Mouse (Mus musculus) midbrain, embryonic 16.5 days (tissue): ENCODE measurements around the gene Hpcal4. TPM values are rescaled to one million over a fixed set of nuclear protein-coding genes. Genes with fewer than 3 reads are reported as not detected.
"Not testable (repeated sequence)": the region's sequence is repeated elsewhere in the genome, so short reads cannot be mapped to it uniquely, and the experiment has no call there.

Experiments
- ATAC-seq: fragments of 200-750 bp; cut with Nextera tagmentation; 2 replicates; pipeline ENCODE4 v1.8.0; 2017; ENCODE audit warnings: moderate TSS enrichment
- H3K27ac ChIP-seq: fragments of 300-500 bp; sonication (generic); 2 replicates; pipeline ENCODE4 v1.5.1; 2014; ENCODE audit warnings: mild to moderate bottlenecking, low read length, mixed read lengths
- H3K27me3 ChIP-seq: fragments of 300-500 bp; sonication (generic); 2 replicates; pipeline ENCODE4 v1.6.1; 2014; ENCODE audit warnings: low read depth, low read length, mixed read lengths; ENCODE audit not compliant: control insufficient read depth, insufficient read depth
- H3K36me3 ChIP-seq: fragments of 300-500 bp; sonication (generic); 2 replicates; pipeline ENCODE4 v1.6.1; 2014; ENCODE audit warnings: mild to moderate bottlenecking, low read length, moderate library complexity, mixed read lengths; ENCODE audit not compliant: control insufficient read depth, insufficient read depth
- H3K4me1 ChIP-seq: fragments of 300-500 bp; sonication (generic); 2 replicates; pipeline ENCODE4 v1.6.1; 2014; ENCODE audit warnings: mild to moderate bottlenecking, low read length, mixed read lengths; ENCODE audit not compliant: control insufficient read depth, insufficient read depth
- H3K4me2 ChIP-seq: fragments of 300-500 bp; sonication (generic); 2 replicates; pipeline ENCODE4 v1.6.1; 2014; ENCODE audit warnings: mild to moderate bottlenecking, low read length, mixed read lengths
- H3K4me3 ChIP-seq: fragments of 300-500 bp; sonication (generic); 2 replicates; pipeline ENCODE4 v1.5.1; 2014; ENCODE audit warnings: low read depth, mild to moderate bottlenecking, low read length, moderate library complexity, mixed read lengths
- H3K9ac ChIP-seq: fragments of 300-500 bp; sonication (generic); 2 replicates; pipeline ENCODE4 v1.6.1; 2014; ENCODE audit warnings: low read depth, low read length, mixed read lengths
- H3K9me3 ChIP-seq: fragments of 300-500 bp; sonication (generic); replicated peaks from 2 replicates; pipeline ENCODE4 v1.6.1; 2014; ENCODE audit warnings: mild to moderate bottlenecking, low read length, mixed read lengths; ENCODE audit not compliant: control insufficient read depth, poor library complexity, severe bottlenecking
- WGBS: fragments of 180-500 bp; shearing (Covaris S2); extraction: QIAGEN DNeasy Blood & Tissue Kit; methylation state at CpG from one replicate; pipeline ENCODE4 v1.1.7; 2014; 5-methylcytosine and 5-hydroxymethylcytosine counted together
- polyA plus RNA-seq: library from polyadenylated mRNA; unstranded; fragments of >200 nt; fragmentation: Nextera tagmentation; extraction: Ambion mirVana; gene quantifications from 2 replicates; pipeline ENCODE4 v1.2.1, GENCODE M21; 2015

Gene Hpcal4
- polyA plus RNA-seq, 1 experiment from 2014 or later, result 76.5 TPM

DNA sequence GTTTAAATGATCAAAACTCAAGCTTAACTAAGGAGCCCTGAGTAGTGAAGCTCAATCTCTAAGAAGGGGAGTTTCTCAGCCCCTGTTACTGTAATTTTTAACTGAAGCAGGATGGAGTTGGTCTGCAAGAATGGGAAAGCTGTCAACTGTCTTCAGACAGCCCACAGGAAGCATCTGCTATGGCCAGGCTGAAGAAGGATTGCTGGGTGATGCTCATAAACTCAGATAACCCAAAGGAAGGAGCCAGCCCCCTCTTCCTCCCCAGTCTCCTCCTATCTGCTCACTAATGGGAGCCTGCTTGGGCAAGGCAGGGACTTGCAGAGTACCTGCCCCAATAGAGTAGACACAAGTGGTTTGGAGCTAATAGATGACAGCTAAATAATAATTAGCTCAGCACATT lies 27.2 kb upstream of the Hpcal4 start:
- ATAC-seq, result no peak
- Histone ChIP-seq H3K4me1 (no peaks in the 10 kb centered on the region), H3K4me2 (no peak overlapping the region), H3K27me3 (no peaks in the 10 kb centered on the region), H3K9ac (no peak overlapping the region), H3K27ac (no peak overlapping the region), H3K4me3 (no peak overlapping the region), H3K36me3 (no peaks in the 10 kb centered on the region), H3K9me3 (no peaks in the 10 kb centered on the region)

DNA sequence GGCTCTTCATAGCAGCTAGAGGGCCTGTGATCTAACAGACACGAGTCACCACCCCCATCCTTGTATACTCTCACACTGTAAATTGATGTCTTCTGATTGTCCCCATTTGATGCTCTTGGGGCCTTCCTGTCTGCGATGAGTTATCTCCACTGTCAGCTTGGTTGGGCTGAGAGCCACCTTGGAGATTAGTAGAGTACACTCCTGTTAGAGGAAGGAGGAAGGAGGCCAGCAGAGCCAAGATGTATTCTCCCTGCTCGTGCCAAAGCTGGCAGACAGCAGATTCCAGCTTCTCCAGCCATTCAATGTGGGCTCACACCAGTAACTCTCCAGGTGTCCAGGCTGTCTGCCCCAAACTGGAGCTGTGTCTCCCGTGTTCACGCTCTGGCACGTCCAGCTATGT lies 22.5 kb upstream of the Hpcal4 start:
- Histone ChIP-seq H3K4me1 (peaks cover 7% of the 10 kb centered on the region), H3K9me3 (no peaks in the 10 kb centered on the region), H3K4me2 (no peak overlapping the region), H3K4me3 (no peak overlapping the region), H3K27ac (no peak overlapping the region), H3K27me3 (no peaks in the 10 kb centered on the region), H3K36me3 (no peaks in the 10 kb centered on the region), H3K9ac (no peak overlapping the region)
- WGBS, result 83% methylated on average over 6 of the region's 6 CpGs
- ATAC-seq, result no peak

DNA sequence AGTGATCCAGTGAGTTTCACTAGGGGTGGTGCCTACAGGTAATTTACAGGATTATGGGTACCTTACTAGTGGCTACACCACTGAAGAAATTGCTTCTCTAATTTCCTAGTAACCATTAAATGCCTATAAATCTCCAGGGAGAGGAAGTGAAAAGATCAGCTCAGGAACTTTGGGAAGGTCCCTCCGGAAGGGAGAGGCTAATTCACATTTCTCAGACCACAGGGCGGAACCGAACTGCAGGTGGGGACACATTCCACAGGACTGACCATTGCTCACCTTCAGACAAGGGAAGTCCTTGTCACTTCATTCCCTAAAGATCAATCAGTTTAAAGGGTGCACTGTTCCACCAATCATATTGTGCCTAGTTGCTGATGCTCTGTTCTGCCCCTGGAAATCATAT lies 21.8 kb upstream of the Hpcal4 start:
- ATAC-seq, H3K9me3 ChIP-seq, H3K27me3 ChIP-seq, H3K36me3 ChIP-seq, H3K9ac ChIP-seq, H3K27ac ChIP-seq, H3K4me2 ChIP-seq, H3K4me3 ChIP-seq, H3K4me1 ChIP-seq: not testable (repeated sequence)
- 83% methylated on average over 3 of the region's 3 CpGs for WGBS

DNA sequence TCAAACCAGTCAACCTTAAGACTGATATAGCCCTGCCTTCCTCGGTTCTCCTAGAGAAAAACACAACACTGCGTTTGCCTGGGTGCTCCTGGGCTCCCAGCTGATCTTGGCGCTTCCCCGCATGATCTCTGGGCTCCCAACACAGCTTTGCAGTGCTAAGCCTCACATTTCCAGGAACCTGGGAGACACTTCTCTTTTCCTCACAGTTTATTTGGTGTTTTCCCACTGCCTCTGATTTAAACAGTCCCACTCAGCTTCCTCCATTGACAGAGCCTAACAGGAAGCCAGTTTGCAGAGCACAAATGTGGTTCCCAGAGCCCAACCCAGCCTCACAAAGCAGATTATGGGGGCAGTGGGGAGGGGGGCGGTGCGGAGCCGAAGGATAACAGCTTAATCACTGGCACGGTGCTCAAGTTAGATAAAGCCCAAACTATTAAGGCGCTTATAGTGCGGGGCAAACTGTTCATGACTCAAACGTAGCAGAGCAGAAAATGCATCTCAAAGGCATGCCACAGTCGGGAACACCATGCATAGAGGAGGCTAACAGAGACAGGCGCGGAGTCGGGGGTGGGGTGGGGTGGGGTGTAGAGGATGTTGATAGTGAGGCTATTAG lies 20.6 kb upstream of the Hpcal4 start:
- H3K27ac ChIP-seq, result no peak overlapping the region
- no peaks in the 10 kb centered on the region for H3K36me3 ChIP-seq
- H3K9me3 ChIP-seq, result no peaks in the 10 kb centered on the region
- H3K4me2 ChIP-seq, result peak overlapping the region; percentile 44
- H3K9ac ChIP-seq, result no peak overlapping the region
- peaks cover 7% of the 10 kb centered on the region for H3K4me1 ChIP-seq
- no peaks in the 10 kb centered on the region for H3K27me3 ChIP-seq
- ATAC-seq, result peak; percentile 48; the same call in 1 of the 2 replicates
- no peak overlapping the region; the same call in 1 of the 2 replicates for H3K4me3 ChIP-seq
- WGBS, result 2% methylated on average over 15 of the region's 15 CpGs

DNA sequence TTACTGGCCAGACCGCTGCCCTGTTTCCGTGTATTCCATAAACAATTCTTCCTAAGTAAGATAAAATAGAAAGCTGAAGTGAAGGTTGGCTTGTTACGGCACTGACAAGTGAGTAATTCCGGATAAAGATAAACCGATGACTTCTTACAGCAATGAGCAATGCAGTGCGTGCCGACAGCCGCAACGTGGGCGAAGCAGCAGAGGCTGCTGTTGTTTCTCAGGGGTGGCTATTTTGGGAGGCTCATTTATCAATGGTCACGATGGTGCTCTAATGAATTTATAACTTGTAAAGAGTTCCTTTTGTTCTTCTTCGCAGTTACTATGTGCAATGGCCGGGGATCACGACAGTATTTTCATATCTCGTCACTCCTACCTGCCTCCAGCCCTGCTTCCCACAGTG lies 18.9 kb upstream of the Hpcal4 start:
- Histone ChIP-seq H3K4me1 (peaks cover 7% of the 10 kb centered on the region), H3K4me3 (no peak overlapping the region), H3K4me2 (no peak overlapping the region), H3K9ac (no peak overlapping the region), H3K27ac (no peak overlapping the region), H3K36me3 (no peaks in the 10 kb centered on the region), H3K9me3 (peaks cover 2% of the 10 kb centered on the region; the same call in 1 of the 2 replicates), H3K27me3 (no peaks in the 10 kb centered on the region)
- WGBS, result 92% methylated on average over 15 of the region's 15 CpGs
- ATAC-seq, result no peak

DNA sequence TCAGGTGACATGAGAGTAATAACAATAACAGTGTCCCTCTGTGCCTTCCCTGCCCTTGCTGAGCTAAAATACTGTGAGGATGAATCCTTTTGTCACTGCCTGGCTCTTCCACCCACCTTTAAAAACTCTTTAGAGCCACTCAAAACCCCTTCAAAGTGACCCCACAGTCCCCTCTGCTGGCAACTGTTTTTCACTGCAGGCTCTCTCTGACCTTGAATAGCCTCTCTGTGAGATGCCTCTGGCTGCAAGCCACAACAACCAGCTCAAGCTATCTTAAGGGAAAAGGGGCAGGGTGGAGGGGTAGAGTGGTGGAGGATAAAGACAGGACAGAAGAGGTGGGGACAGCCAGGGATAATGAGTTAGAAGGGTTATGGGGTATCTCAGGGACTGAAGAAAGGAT lies 11.2 kb upstream of the Hpcal4 start:
- ATAC-seq, result no peak
- H3K27ac ChIP-seq, result no peak overlapping the region
- H3K36me3 ChIP-seq, result no peaks in the 10 kb centered on the region
- H3K27me3 ChIP-seq, result no peaks in the 10 kb centered on the region; the same call in 1 of the 2 replicates
- H3K4me1 ChIP-seq, result no peaks in the 10 kb centered on the region
- H3K4me2 ChIP-seq, result no peak overlapping the region
- H3K9me3 ChIP-seq, result peaks cover 3% of the 10 kb centered on the region; the same call in 1 of the 2 replicates
- H3K9ac ChIP-seq, result no peak overlapping the region
- no peak overlapping the region for H3K4me3 ChIP-seq

DNA sequence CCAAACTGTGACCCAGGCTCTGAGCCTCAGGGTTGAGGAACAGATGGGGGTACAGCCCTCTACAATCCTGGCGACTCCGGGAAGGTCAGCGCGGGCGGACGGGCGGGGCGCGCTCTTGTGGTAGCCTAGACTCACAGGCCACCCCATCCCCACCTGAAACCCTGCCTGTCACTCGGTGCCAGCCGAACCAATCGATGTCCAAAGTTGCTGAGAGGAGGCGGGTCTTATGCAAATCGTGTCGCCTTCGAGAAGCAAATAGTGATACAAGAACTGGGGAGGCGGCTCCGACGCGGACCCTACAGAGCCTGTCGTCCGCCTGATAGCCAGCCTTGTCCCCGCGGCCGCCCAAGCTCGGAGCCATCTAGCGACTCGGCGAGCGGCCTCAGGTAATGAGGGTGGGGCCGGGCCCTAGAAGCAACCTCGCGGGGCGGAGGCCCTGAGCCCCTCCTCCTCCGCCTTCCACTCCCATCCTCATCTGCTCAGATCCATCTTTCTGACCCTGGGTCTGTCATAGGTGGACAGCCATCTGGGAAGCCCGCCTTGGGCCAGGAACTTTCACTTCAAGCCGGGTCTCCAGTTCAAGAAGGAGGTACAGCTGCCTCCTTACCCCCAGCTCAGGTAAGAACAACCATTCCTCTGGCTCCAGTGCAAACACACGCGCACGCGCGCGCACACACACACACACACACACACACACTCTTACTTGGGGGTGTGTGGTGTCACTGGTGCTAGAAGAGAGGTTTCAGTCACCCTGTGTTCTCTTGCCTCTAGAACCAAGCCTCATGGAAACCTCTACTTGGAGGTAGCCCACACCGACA lies 421 bp downstream of the Hpcal4 start:
- Histone ChIP-seq H3K9me3 (no peaks in the 10 kb centered on the region), H3K27ac (peak overlapping the region; percentile 80)
- 11% methylated on average over 44 of the region's 44 CpGs for WGBS

DNA sequence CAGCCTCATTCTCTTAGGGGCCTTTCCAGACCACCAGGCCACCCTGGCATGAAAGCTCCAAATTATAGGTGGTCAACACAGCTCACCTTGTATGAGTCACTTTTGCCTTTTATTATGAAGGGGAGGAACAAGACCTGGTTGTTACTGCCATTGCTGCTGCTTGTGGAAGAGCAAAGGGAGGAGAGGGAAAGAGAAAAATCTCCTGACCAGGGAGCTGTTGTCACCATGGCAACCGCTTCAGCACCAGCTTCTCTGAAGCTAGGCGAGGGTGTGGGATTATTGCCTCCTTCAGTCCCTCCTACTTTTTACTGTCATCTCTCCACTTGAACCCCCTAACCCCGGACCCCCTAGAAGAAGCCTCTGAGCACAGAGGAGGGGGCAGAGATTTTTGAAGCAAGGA lies 1.8 kb downstream of the Hpcal4 start:
- Histone ChIP-seq H3K4me3 (peak overlapping the region; percentile 44), H3K9me3 (no peaks in the 10 kb centered on the region), H3K36me3 (no peaks in the 10 kb centered on the region; the same call in 1 of the 2 replicates), H3K27ac (peak overlapping the region; percentile 80), H3K9ac (0 out of 2 replicates have a peak overlapping the region, but pooled peaks have one; percentile 12), H3K27me3 (peaks cover 13% of the 10 kb centered on the region), H3K4me1 (peaks cover 28% of the 10 kb centered on the region), H3K4me2 (peak overlapping the region; percentile 74)
- WGBS, result 39% methylated on average over 3 of the region's 3 CpGs
- ATAC-seq, result no peak

More for the DNA sequence above, 421 bp downstream of the Hpcal4 start:
- Histone ChIP-seq H3K4me3 (peak overlapping the region; percentile 44), H3K9ac (peak overlapping the region; percentile 64), H3K27me3 (peaks cover 13% of the 10 kb centered on the region), H3K36me3 (no peaks in the 10 kb centered on the region; the same call in 1 of the 2 replicates), H3K4me1 (peaks cover 28% of the 10 kb centered on the region), H3K4me2 (peak overlapping the region; percentile 74)
- ATAC-seq, result peak; percentile 93

DNA sequence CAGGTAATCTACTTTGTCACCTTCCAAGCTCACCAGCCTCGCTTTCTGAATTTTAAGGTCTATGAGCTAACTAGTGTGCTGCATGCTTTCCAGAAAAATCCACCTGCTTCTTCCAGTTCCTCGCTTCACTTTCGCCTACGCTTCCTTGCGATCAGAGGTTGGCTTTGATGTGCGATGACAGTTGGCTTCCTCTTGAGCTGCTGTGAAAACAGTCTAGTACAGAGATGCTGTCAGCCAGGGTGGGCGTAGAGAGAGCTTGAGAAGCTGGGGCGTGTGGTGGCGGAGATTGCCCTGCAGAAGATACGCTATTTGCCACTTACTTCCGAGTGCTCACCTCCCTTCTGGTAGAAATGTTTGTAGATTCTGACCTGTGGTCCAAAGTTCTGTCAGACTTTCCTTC lies 9.3 kb downstream of the Hpcal4 start:
- H3K4me3 ChIP-seq, result no peak overlapping the region
- H3K9me3 ChIP-seq, result no peaks in the 10 kb centered on the region
- H3K4me2 ChIP-seq, result no peak overlapping the region
- WGBS, result 88% methylated on average over 11 of the region's 11 CpGs
- H3K27ac ChIP-seq, result no peak overlapping the region
- no peak overlapping the region for H3K9ac ChIP-seq
- H3K4me1 ChIP-seq, result no peaks in the 10 kb centered on the region
- no peaks in the 10 kb centered on the region for H3K27me3 ChIP-seq
- peaks cover 6% of the 10 kb centered on the region; the same call in 1 of the 2 replicates for H3K36me3 ChIP-seq
- ATAC-seq, result no peak
